Comparison of ENCODE assay signal across 8 mouse cellular contexts in the genomic region with DNA sequence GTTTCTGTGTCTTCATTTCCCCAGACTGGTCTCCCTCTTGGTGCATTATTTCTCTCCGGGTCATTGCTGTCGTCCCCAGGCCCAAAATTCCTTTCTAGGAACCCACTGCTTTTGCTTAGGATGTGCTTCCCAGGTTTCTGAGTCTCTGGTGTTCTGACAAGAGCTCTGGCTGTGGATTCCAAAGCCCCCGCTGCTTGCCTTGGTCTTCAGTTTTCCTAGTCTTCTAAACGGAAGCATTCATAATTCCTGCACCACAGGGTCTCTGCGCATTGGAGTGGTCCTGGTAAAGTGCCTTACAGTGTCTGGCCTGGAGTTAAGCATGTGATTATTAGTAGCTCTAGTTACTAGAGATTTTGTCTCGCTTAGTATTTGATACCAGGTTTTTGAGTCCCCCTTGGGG. TPM values are rescaled to one million over a fixed set of nuclear protein-coding genes. Genes with fewer than 3 reads are reported as not detected.
DNase-seq lines count a peak whose midpoint lies in the region; ATAC-seq lines count a peak whose summit lies in the region.

No protein-coding gene starts in this region.

- ATAC-seq in megakaryocyte, adult 5-6 weeks (ENCODE audit: poor library complexity, severe bottlenecking), result no peak
- ATAC-seq in liver, embryonic 12.5 days, result no peak
- ATAC-seq in CD4-positive, CD25-positive, alpha-beta regulatory T cell, adult 4 months, result no peak

- H3K27ac ChIP-seq in liver, embryonic 12.5 days, result peak overlapping the region; percentile 97

- peak overlapping the region; percentile 98 for H3K4me3 ChIP-seq in megakaryocyte, embryonic 14.5 days (replicated peaks)
- peak overlapping the region; percentile 99 for H3K4me3 ChIP-seq in liver, embryonic 12.5 days

- no peaks in the 10 kb centered on the region for H3K27me3 ChIP-seq in megakaryocyte, embryonic 14.5 days (replicated peaks)
- H3K27me3 ChIP-seq in liver, embryonic 12.5 days (replicated peaks), result no peaks in the 10 kb centered on the region

- 10% methylated on average over 6 of the region's 6 CpGs for WGBS in liver, embryonic 12.5 days (ENCODE audit: insufficient replicate concordance)

- H3K4me1 ChIP-seq in megakaryocyte, embryonic 14.5 days, result peaks cover 65% of the 10 kb centered on the region
- peaks cover 80% of the 10 kb centered on the region for H3K4me1 ChIP-seq in liver, embryonic 12.5 days

- peak; percentile 53 for DNase-seq in cerebellum, adult 9-10 months
- no peak for DNase-seq in cerebellum, postnatal 4 days (ENCODE audit: low spot score in 2 of 2)
- DNase-seq in testis, postnatal 10 days (ENCODE audit: low spot score), result peak; percentile 40
- no peak for DNase-seq in cerebellum, postnatal 10 days

- H3K4me2 ChIP-seq in liver, embryonic 12.5 days, result peak overlapping the region; percentile 87

- peaks cover 70% of the 10 kb centered on the region for H3K36me3 ChIP-seq in megakaryocyte, embryonic 14.5 days (replicated peaks; ENCODE audit: low read length)
- H3K36me3 ChIP-seq in liver, embryonic 12.5 days, result peaks cover 76% of the 10 kb centered on the region

- no peaks in the 10 kb centered on the region for H3K9me3 ChIP-seq in megakaryocyte, embryonic 14.5 days
- H3K9me3 ChIP-seq in liver, embryonic 12.5 days (replicated peaks), result no peaks in the 10 kb centered on the region

- peak overlapping the region; percentile 98 for H3K9ac ChIP-seq in liver, embryonic 12.5 days

RNA-seq across cellular contexts. Expression of gene Epn1, which starts 0.8 kb away (rescaled TPM):
- 687 and 1,038 TPM in 2 replicates for polyA plus RNA-seq in megakaryocyte, embryonic 14.5 days (2012; ENCODE audit: insufficient read depth, low replicate concordance)
- total RNA-seq in megakaryocyte, adult 5-6 weeks (2015), result 74.6 and 79.4 TPM in 2 replicates
- total RNA-seq in megakaryocyte, adult 5-6 weeks (2017), result 76.4 and 88.9 TPM in 2 replicates
- 66.2 and 69.1 TPM in 2 replicates for polyA plus RNA-seq in liver, embryonic 12.5 days (2016; fragmentation: Nextera tagmentation; extraction: Ambion mirVana)
- 1 to 10 TPM; 4.0 to 7.2 TPM for polyA plus RNA-seq in CD4-positive, CD25-positive, alpha-beta regulatory T cell, adult 4 months (2017; shearing (Covaris generic))

RNA-seq across cellular contexts. Expression of gene U2af2, which starts 18.9 kb away (rescaled TPM):
- 251 and 262 TPM in 2 replicates for polyA plus RNA-seq in megakaryocyte, embryonic 14.5 days (2012; ENCODE audit: insufficient read depth, low replicate concordance)
- 68.6 and 71.0 TPM in 2 replicates for total RNA-seq in megakaryocyte, adult 5-6 weeks (2015)
- 153 and 170 TPM in 2 replicates for total RNA-seq in megakaryocyte, adult 5-6 weeks (2017)
- polyA plus RNA-seq in liver, embryonic 12.5 days (2016; fragmentation: Nextera tagmentation; extraction: Ambion mirVana), result 97.6 and 109 TPM in 2 replicates
- 10 to 100 TPM; 27.5 to 28.2 TPM for polyA plus RNA-seq in CD4-positive, CD25-positive, alpha-beta regulatory T cell, adult 4 months (2017; shearing (Covaris generic))

RNA-seq across cellular contexts. Expression of gene Zfp580, which starts 29.5 kb away (rescaled TPM):
- polyA plus RNA-seq in megakaryocyte, embryonic 14.5 days (2012; ENCODE audit: insufficient read depth, low replicate concordance), result 58.5 and 224 TPM in 2 replicates
- total RNA-seq in megakaryocyte, adult 5-6 weeks (2015), result 0.25 and 1.6 TPM in 2 replicates
- total RNA-seq in megakaryocyte, adult 5-6 weeks (2017), result not detected in 2 replicates
- polyA plus RNA-seq in liver, embryonic 12.5 days (2016; fragmentation: Nextera tagmentation; extraction: Ambion mirVana), result 5.2 and 5.6 TPM in 2 replicates
- polyA plus RNA-seq in CD4-positive, CD25-positive, alpha-beta regulatory T cell, adult 4 months (2017; shearing (Covaris generic)), result under 1 TPM in 1 of 2 experiments, not detected in 1; 0.69 TPM

RNA-seq across cellular contexts. Expression of gene Rfpl4, which starts 35.9 kb away (rescaled TPM):
- polyA plus RNA-seq in megakaryocyte, embryonic 14.5 days (2012; ENCODE audit: insufficient read depth, low replicate concordance), result not detected in 2 replicates
- not detected in 2 replicates for total RNA-seq in megakaryocyte, adult 5-6 weeks (2015)
- not detected in 2 replicates for total RNA-seq in megakaryocyte, adult 5-6 weeks (2017)
- not detected in 2 replicates for polyA plus RNA-seq in liver, embryonic 12.5 days (2016; fragmentation: Nextera tagmentation; extraction: Ambion mirVana)
- under 1 TPM in 1 of 2 experiments, not detected in 1; 0.51 TPM for polyA plus RNA-seq in CD4-positive, CD25-positive, alpha-beta regulatory T cell, adult 4 months (2017; shearing (Covaris generic))

RNA-seq across cellular contexts. Expression of gene Zfp784, which starts 42.6 kb away (rescaled TPM):
- polyA plus RNA-seq in megakaryocyte, embryonic 14.5 days (2012; ENCODE audit: insufficient read depth, low replicate concordance), result 0.96 and 6.5 TPM in 2 replicates
- 2.5 and 3.2 TPM in 2 replicates for total RNA-seq in megakaryocyte, adult 5-6 weeks (2015)
- 1.7 TPM in 2 replicates for total RNA-seq in megakaryocyte, adult 5-6 weeks (2017)
- polyA plus RNA-seq in liver, embryonic 12.5 days (2016; fragmentation: Nextera tagmentation; extraction: Ambion mirVana), result 1.1 and 1.3 TPM in 2 replicates
- polyA plus RNA-seq in CD4-positive, CD25-positive, alpha-beta regulatory T cell, adult 4 months (2017; shearing (Covaris generic)), result 1 to 10 TPM; 4.5 to 9.3 TPM

Comparison
In these comparisons a context has a peak if more than half of its experiments do, and no peak if none do; other contexts are left out.
1. DNase-seq: peak in cerebellum, adult 9-10 months (single experiment) and testis, postnatal 10 days (single experiment); none in cerebellum, postnatal 4 days (0 of 2) and cerebellum, postnatal 10 days (0 of 2).